Comparison of ENCODE assay signal across 12 mouse cellular contexts in genomic region chr4:137483871-137484270, GRCm38 (mm10). TPM values are rescaled to one million over a fixed set of nuclear protein-coding genes. Genes with fewer than 3 reads are reported as not detected.
DNase-seq lines count a peak whose midpoint lies in the region; ATAC-seq and TF ChIP-seq lines count a peak whose summit lies in the region.
"Had no signal": no experiment of that assay in that cellular context is flagged by ENCODE, and none has a peak within 500 bp of the region (broad histone marks: within the 10 kb centered on the region; RNA-seq: fewer than 3 reads in every experiment).

No protein-coding gene starts in this region.

- no peak for ATAC-seq in lung, embryonic 15.5 days (ENCODE audit: borderline replicate concordance, extremely low read depth, low FRiP score, low TSS enrichment)
- ATAC-seq in liver, embryonic 13.5 days (ENCODE audit: low read depth), result peak; percentile 45; the same call in 1 of the 2 replicates
- ATAC-seq in inflammation-experienced regulatory T-cells, adult 6 months, result no peak
- ATAC-seq: forebrain, embryonic 16.5 days had no signal

- H3K27me3 ChIP-seq in lung, embryonic 15.5 days, result no peaks in the 10 kb centered on the region
- H3K27me3 ChIP-seq in kidney, adult 2 months (replicated peaks; ENCODE audit: control insufficient read depth, insufficient read depth, low read length), result no peaks in the 10 kb centered on the region
- no peaks in the 10 kb centered on the region for H3K27me3 ChIP-seq in liver, embryonic 13.5 days

- peaks cover 94% of the 10 kb centered on the region for H3K4me1 ChIP-seq in lung, embryonic 15.5 days
- H3K4me1 ChIP-seq in kidney, adult 2 months (ENCODE audit: control insufficient read depth, insufficient read depth, low read length), result peaks cover 44% of the 10 kb centered on the region
- peaks cover 90% of the 10 kb centered on the region for H3K4me1 ChIP-seq in liver, embryonic 13.5 days (replicated peaks)

- DNase-seq in lung, postnatal 25 days (ENCODE audit: low spot score), result no peak
- DNase-seq in kidney, adult 2 months, result peak; percentile 80
- peak; percentile 30 for DNase-seq in liver, embryonic 13.5 days
- no peak for DNase-seq in right cerebral cortex, postnatal 25 days
- DNase-seq in urinary bladder, postnatal 10 days (ENCODE audit: low spot score), result no peak
- DNase-seq: thymus, postnatal 4 days had no signal

- no peaks in the 10 kb centered on the region for H3K36me3 ChIP-seq in lung, embryonic 15.5 days
- H3K36me3 ChIP-seq in kidney, adult 2 months (ENCODE audit: control insufficient read depth, insufficient read depth, low read length), result no peaks in the 10 kb centered on the region
- no peaks in the 10 kb centered on the region for H3K36me3 ChIP-seq in liver, embryonic 13.5 days
- H3K36me3 ChIP-seq: G1E had no signal

- no peak overlapping the region for H3K4me3 ChIP-seq in lung, embryonic 15.5 days
- no peak overlapping the region for H3K4me3 ChIP-seq in kidney, adult 2 months (ENCODE audit: insufficient read depth, low read depth, low read length)
- H3K4me3 ChIP-seq in liver, embryonic 13.5 days (replicated peaks), result no peak overlapping the region

- WGBS in lung, embryonic 15.5 days, result 12% methylated on average over 16 of the region's 16 CpGs
- 47% methylated on average over 16 of the region's 16 CpGs for WGBS in kidney, adult 2 months
- WGBS in liver, embryonic 13.5 days (ENCODE audit: insufficient replicate concordance), result 15% methylated on average over 16 of the region's 16 CpGs

- no peaks in the 10 kb centered on the region for H3K9me3 ChIP-seq in lung, embryonic 15.5 days
- no peaks in the 10 kb centered on the region for H3K9me3 ChIP-seq in liver, embryonic 13.5 days (replicated peaks)
- H3K9me3 ChIP-seq: G1E had no signal

- peak overlapping the region; percentile 93 for H3K27ac ChIP-seq in lung, embryonic 15.5 days
- peak overlapping the region; percentile 20 for H3K27ac ChIP-seq in kidney, adult 2 months (ENCODE audit: insufficient read depth, low read depth, low read length)
- peak overlapping the region; percentile 26; the same call in 1 of the 2 replicates for H3K27ac ChIP-seq in liver, embryonic 13.5 days

- no peak for TF ChIP-seq CTCF in kidney, adult 2 months (conservative IDR thresholded peaks at IDR 0.05; ENCODE audit: insufficient read depth, insufficient read length, low read depth, low read length)

- TF ChIP-seq POLR2A in kidney, adult 2 months (IDR thresholded peaks at IDR 0.05; ENCODE audit: low read depth, low read length), result no peak

- 0 out of 2 replicates have a peak overlapping the region, but pooled peaks have one; percentile 6 for H3K9ac ChIP-seq in lung, embryonic 15.5 days
- H3K9ac ChIP-seq in liver, embryonic 13.5 days, result no peak overlapping the region

- no peak overlapping the region for H3K4me2 ChIP-seq in lung, embryonic 15.5 days
- H3K4me2 ChIP-seq in liver, embryonic 13.5 days, result peak overlapping the region; percentile 11; the same call in 1 of the 2 replicates

RNA-seq across cellular contexts. Expression of gene Hspg2, which starts 15.3 kb away (rescaled TPM):
- polyA plus RNA-seq in lung, embryonic 15.5 days (2015; fragmentation: Nextera tagmentation; extraction: Ambion mirVana), result 32.0 and 32.1 TPM in 2 replicates
- polyA plus RNA-seq in kidney, adult 2 months (2012; rRNA removed), result 29.7 and 34.7 TPM in 2 replicates
- polyA plus RNA-seq in liver, embryonic 13.5 days (2015; fragmentation: Nextera tagmentation; extraction: Ambion mirVana), result 2.6 and 3.2 TPM in 2 replicates
- polyA plus RNA-seq in inflammation-experienced regulatory T-cells, adult 6 months (2017; shearing (Covaris generic)), result not detected
- polyA plus RNA-seq: G1E had no signal

RNA-seq across cellular contexts. Expression of gene 1700013G24Rik, which starts 30.8 kb away (rescaled TPM):
- not detected in 2 replicates for polyA plus RNA-seq in lung, embryonic 15.5 days (2015; fragmentation: Nextera tagmentation; extraction: Ambion mirVana)
- polyA plus RNA-seq in kidney, adult 2 months (2012; rRNA removed), result 0.22 and 0.46 TPM in 2 replicates
- not detected in 2 replicates for polyA plus RNA-seq in liver, embryonic 13.5 days (2015; fragmentation: Nextera tagmentation; extraction: Ambion mirVana)
- not detected for polyA plus RNA-seq in inflammation-experienced regulatory T-cells, adult 6 months (2017; shearing (Covaris generic))
- polyA plus RNA-seq: forebrain, embryonic 16.5 days; G1E; hindbrain, postnatal 0 days; limb, embryonic 11.5 days had no signal

RNA-seq across cellular contexts. Expression of gene Cela3b, which starts 53.5 kb away (rescaled TPM):
- polyA plus RNA-seq in lung, embryonic 15.5 days (2015; fragmentation: Nextera tagmentation; extraction: Ambion mirVana), result 0.16 and 0.94 TPM in 2 replicates
- polyA plus RNA-seq in kidney, adult 2 months (2012; rRNA removed), result not detected in 2 replicates
- polyA plus RNA-seq in liver, embryonic 13.5 days (2015; fragmentation: Nextera tagmentation; extraction: Ambion mirVana), result 0.17 TPM in 1 of 2 replicates, not detected in the other
- polyA plus RNA-seq in inflammation-experienced regulatory T-cells, adult 6 months (2017; shearing (Covaris generic)), result not detected
- polyA plus RNA-seq: forebrain, embryonic 16.5 days; G1E; hindbrain, postnatal 0 days; limb, embryonic 11.5 days had no signal

Comparison
In these comparisons a context has a peak if more than half of its experiments do, and no peak if none do; other contexts are left out.
1. H3K27ac ChIP-seq: peak in every context shown above with its lines; median percentile 93 in lung, embryonic 15.5 days; 26 in liver, embryonic 13.5 days; 20 in kidney, adult 2 months.
2. DNase-seq: peak in kidney, adult 2 months (single experiment) and liver, embryonic 13.5 days (single experiment); none in lung, postnatal 25 days (single experiment), right cerebral cortex, postnatal 25 days (single experiment) and urinary bladder, postnatal 10 days (single experiment).